Mouse (Mus musculus) thymus, adult 2 months (tissue): ENCODE measurements around the gene Tjp1.

Experiments
- CTCF ChIP-seq: fragments of 200-500 bp; IDR thresholded peaks from 2 replicates; pipeline ENCODE4 v1.5.1; 2012; ENCODE audit warnings: mild to moderate bottlenecking, control low read depth, low read length, moderate library complexity, borderline replicate concordance; ENCODE audit not compliant: control insufficient read depth, poor library complexity, insufficient read depth; ENCODE audit errors: extremely low read depth
- POLR2A ChIP-seq: fragments of 200-500 bp; IDR thresholded peaks from 2 replicates; pipeline ENCODE4 v1.6.1; 2012; ENCODE audit warnings: mild to moderate bottlenecking, low read length, control low read depth, moderate library complexity; ENCODE audit not compliant: control insufficient read depth, poor library complexity, insufficient read depth; ENCODE audit errors: extremely low read depth

- TF ChIP-seq POLR2A (no peak), CTCF (no peak)
Observed at GRCm38 (mm10) chr7:65430401-65430800, 97.2 kb downstream of the Tjp1 start.
